Mouse (Mus musculus): ENCODE results near the gene Creg2. TPM values are rescaled to one million over a fixed set of nuclear protein-coding genes. Genes with fewer than 3 reads are reported as not detected.

Creg2 gene
- polyA plus RNA-seq, 1 experiment from 2014 or later, result 0.47 TPM

DNA sequence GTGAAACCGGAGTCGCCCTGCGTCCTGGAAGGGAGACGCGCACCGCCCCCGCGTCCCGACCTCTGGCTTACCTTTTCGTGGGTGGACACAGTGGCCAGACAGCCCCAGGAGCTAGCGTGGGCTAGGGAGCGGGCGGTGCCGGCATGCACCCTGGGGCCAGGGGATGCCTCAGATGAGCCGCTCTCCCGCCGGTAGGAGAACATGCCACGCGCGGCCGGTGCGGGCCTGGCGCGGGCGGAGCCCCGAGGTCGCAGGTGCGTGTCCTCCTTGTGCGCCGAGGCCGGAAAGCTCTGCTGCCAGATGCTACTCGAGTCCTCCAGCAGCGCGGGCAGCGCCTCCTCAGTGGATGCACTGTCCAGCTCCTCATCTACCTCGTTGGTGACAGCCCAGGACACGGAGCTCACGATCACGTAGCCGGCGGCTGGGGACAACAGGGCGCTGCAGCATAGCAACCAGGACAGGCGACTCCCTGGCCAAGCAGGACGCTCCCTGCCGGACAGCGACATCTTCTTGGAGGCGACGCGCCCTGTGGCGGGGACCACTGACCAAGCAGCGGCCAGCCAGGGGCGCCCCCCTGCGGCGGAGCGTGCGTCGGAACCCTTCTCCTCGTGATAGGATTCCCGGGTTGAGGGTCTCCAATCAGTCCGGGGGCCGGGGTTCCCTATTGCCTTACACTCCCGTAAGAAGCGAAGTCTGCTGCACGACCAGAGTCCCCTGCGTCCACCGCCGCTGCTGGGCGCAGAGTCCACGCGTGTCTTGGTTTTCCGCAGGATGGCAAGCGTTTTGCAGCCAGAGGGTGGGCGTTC lies 636 bp downstream of the Creg2 start:
- Histone ChIP-seq H3K27ac (replicated peaks) (no peak overlapping the region), H3K4me3 (replicated peaks) (peak overlapping the region; percentile 49), H3K4me2 (replicated peaks) (peak overlapping the region; percentile 98), H3K27me3 (peaks cover 22% of the 10 kb centered on the region), H3K9ac (no peak overlapping the region), H3K9me3 (replicated peaks) (no peaks in the 10 kb centered on the region), H3K36me3 (no peaks in the 10 kb centered on the region), H3K4me1 (peaks cover 13% of the 10 kb centered on the region)
- WGBS, result 1% methylated on average over 73 of the region's 73 CpGs
- ATAC-seq (ENCODE audit: insufficient number of reproducible peaks, low FRiP score, low TSS enrichment, low read depth), result peak; percentile 70

DNA sequence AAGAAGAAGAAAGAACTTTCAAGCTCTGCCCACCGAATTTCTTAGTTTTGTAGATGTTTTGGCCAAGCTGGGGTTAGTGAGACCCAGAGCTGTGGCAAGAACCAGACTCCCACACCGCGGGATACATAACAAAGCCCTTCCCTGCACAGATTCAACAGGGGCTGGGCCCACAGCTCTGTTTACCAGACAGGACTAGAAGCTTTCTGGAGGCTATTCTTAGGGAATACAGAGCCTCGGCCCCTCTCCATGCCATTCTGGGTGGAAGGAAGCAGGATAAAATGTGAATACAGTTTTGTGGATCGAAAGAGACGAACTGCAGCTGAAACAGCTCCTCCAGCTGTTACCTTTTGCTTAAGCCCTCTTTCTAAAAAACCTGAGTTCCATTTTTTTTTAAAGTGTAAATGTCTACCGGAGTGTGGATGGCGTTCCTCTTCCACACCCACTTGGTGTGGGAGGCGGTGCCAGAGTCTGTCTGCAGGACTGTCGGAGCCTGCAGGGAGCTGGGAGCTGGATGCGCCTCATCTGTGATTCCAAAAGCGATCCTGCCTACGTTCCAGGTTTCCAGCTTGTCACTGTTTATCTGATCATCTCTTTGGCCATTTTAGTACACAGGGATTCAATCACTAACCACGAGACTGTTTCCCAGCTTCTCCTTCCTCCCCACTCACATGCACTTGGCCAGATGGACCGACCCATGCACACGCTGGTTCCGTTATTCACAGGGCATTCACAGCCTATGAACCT lies 1.4 kb downstream of the Creg2 start:
- WGBS, result 18% methylated on average over 17 of the region's 17 CpGs
- Histone ChIP-seq H3K9me3 (replicated peaks) (no peaks in the 10 kb centered on the region), H3K36me3 (no peaks in the 10 kb centered on the region), H3K27me3 (peaks cover 22% of the 10 kb centered on the region), H3K4me2 (replicated peaks) (peak overlapping the region; percentile 98), H3K4me1 (peaks cover 13% of the 10 kb centered on the region), H3K27ac (replicated peaks) (no peak overlapping the region), H3K9ac (no peak overlapping the region), H3K4me3 (replicated peaks) (peak overlapping the region; percentile 49)
- no peak for ATAC-seq (ENCODE audit: insufficient number of reproducible peaks, low FRiP score, low TSS enrichment, low read depth)

DNA sequence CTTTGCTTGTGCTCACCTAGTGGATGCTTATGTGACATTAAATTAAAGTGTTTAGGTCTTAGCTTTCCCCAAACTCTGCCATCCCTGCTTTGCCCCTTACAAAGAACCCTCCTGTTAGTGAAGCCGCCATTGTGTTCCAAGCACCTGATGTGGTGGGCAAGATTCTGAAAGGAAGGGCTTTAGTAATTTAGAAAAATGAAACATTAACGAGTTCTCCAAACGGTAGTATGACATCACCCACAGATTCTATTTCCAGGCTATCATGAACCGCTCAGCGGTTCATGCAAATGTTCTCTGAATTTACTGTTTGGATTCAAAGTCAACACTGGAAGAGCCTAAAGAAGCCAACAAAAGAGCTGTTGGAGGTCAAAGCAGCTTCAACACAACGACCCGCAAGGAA lies 2.7 kb downstream of the Creg2 start:
- ATAC-seq (ENCODE audit: insufficient number of reproducible peaks, low FRiP score, low TSS enrichment, low read depth), result no peak
- Histone ChIP-seq H3K4me2 (replicated peaks) (no peak overlapping the region), H3K4me3 (replicated peaks) (no peak overlapping the region), H3K9ac (no peak overlapping the region), H3K27me3 (peaks cover 22% of the 10 kb centered on the region), H3K9me3 (replicated peaks) (no peaks in the 10 kb centered on the region), H3K4me1 (peaks cover 13% of the 10 kb centered on the region), H3K27ac (replicated peaks) (no peak overlapping the region), H3K36me3 (no peaks in the 10 kb centered on the region)
- 84% methylated on average over 7 of the region's 7 CpGs for WGBS

DNA sequence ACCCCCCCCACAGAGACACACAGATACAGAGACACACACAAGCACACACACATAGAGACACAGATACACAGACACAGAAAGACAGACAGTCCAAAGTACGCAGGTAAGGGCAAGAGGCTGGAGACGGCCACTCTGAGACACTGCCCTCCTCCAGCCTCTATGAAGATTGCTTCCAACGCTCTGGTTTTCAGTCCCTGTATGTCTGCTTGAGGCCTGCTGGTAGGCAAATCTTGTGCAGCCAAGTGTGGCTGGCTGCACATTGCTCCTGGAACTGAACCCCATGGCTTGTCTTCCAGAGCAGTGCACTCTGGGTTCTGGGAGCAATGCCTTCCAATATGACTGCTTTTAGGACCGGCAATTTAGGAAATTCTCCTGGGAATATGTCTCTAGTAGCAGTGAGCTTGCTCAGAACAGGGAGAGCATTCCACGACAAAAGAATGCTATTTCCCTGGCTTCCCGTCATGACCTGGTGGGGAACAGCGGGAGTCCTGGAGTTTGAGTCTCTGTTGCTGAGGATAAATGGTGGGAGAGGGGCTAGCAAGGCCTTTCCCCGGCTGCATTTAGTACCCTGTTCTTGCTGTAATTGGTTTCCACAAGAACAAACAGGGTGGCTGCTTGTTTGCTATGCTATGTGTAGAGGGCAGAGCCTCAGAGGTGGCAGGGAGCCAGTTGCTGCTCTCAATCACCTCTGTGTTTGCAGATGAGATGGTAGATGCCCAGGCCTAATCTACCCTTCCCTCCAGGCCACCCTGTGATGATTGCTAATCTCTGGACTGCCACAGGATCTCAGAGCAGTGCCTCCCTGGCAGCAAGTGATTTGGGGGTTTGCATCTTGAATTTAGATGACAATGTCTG lies 5.1 kb downstream of the Creg2 start:
- no peak overlapping the region for H3K4me3 ChIP-seq (replicated peaks)
- H3K27me3 ChIP-seq, result peaks cover 14% of the 10 kb centered on the region
- no peak overlapping the region for H3K9ac ChIP-seq
- H3K36me3 ChIP-seq, result no peaks in the 10 kb centered on the region
- 0 out of 2 replicates have a peak, but pooled peaks cover 4% of the 10 kb centered on the region for H3K9me3 ChIP-seq (replicated peaks)
- no peak overlapping the region for H3K27ac ChIP-seq (replicated peaks)
- no peak for ATAC-seq (ENCODE audit: insufficient number of reproducible peaks, low FRiP score, low TSS enrichment, low read depth)
- 46% methylated on average over 8 of the region's 8 CpGs for WGBS
- no peak overlapping the region for H3K4me2 ChIP-seq (replicated peaks)
- H3K4me1 ChIP-seq, result peaks cover 12% of the 10 kb centered on the region

DNA sequence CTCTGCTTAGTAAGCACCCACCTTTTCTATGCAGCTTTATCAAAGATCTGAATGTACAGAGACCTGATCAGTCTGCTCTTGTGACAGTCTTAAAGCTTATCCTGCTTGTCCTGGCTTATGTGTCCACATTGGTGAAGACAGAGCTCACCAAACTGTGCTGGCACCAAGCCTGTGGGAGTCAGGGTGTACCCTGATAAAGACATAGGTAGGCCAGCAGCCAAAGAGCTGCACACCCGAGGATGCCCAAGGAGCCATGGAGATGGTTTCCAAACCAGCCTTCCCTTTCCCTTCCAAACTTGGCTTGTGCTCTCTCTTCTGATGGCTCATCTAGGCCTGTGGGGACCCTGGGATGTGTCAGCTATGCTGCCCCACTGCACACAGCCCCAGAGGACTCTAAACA lies 6.9 kb downstream of the Creg2 start:
- H3K4me2 ChIP-seq (replicated peaks), result no peak overlapping the region
- no peak overlapping the region for H3K4me3 ChIP-seq (replicated peaks)
- H3K27ac ChIP-seq (replicated peaks), result no peak overlapping the region
- H3K9ac ChIP-seq, result no peak overlapping the region
- 0 out of 2 replicates have a peak, but pooled peaks cover 5% of the 10 kb centered on the region for H3K27me3 ChIP-seq
- ATAC-seq (ENCODE audit: insufficient number of reproducible peaks, low FRiP score, low TSS enrichment, low read depth), result no peak
- H3K9me3 ChIP-seq (replicated peaks), result 0 out of 2 replicates have a peak, but pooled peaks cover 4% of the 10 kb centered on the region
- WGBS, result 67% methylated on average over 1 of the region's 1 CpGs
- no peaks in the 10 kb centered on the region for H3K36me3 ChIP-seq
- no peaks in the 10 kb centered on the region for H3K4me1 ChIP-seq

DNA sequence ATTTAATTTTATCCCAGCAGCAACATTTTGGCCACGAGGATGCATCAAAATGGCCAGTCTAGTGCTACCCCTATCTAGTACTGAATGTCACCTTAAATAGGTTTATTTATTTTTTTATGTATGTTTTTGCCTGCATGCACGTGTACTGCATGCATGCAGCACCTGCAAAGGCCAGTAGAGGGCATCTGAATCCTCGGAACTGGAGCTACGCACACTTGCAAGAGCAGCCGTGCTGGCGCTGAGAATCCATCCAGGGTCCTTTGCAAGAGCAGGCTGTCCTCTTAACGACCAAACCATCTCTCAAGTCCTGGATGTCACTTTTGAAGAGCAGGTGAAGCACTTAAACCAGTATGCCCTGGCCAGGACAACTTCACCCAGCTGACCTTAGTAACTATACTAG lies 9.6 kb downstream of the Creg2 start:
- Histone ChIP-seq H3K27me3 (no peaks in the 10 kb centered on the region), H3K4me3 (replicated peaks) (no peak overlapping the region), H3K4me2 (replicated peaks) (no peak overlapping the region), H3K36me3 (no peaks in the 10 kb centered on the region), H3K9me3 (replicated peaks) (0 out of 2 replicates have a peak, but pooled peaks cover 4% of the 10 kb centered on the region), H3K9ac (no peak overlapping the region), H3K27ac (replicated peaks) (no peak overlapping the region), H3K4me1 (peaks cover 3% of the 10 kb centered on the region; the same call in 1 of the 2 replicates)
- WGBS, result 89% methylated on average over 7 of the region's 7 CpGs
- no peak for ATAC-seq (ENCODE audit: insufficient number of reproducible peaks, low FRiP score, low TSS enrichment, low read depth)

DNA sequence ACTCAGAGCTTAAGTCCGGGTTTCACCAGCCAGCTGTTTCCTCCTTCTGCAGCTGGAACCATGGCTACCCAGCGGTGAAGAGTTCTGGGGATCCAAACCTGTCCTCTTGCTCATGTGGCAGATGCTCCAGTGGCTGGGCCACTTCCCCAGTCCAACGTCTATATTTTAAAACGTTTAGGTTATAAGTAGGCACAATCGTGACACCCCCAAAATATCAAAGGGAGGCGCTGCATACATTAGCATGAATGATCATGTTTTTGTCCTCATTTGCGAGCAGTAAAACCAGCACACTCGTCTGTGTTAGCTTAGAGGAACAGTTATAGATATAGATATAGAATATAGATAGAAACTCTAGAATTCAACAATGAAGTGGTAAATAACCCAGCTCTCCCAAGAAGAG lies 14.1 kb downstream of the Creg2 start:
- no peaks in the 10 kb centered on the region for H3K27me3 ChIP-seq
- WGBS, result 50% methylated on average over 8 of the region's 8 CpGs
- H3K36me3 ChIP-seq, result no peaks in the 10 kb centered on the region
- H3K4me3 ChIP-seq (replicated peaks), result no peak overlapping the region
- no peak overlapping the region for H3K4me2 ChIP-seq (replicated peaks)
- no peak overlapping the region for H3K27ac ChIP-seq (replicated peaks)
- 0 out of 2 replicates have a peak, but pooled peaks cover 4% of the 10 kb centered on the region for H3K9me3 ChIP-seq (replicated peaks)
- no peak overlapping the region for H3K9ac ChIP-seq
- H3K4me1 ChIP-seq, result peaks cover 9% of the 10 kb centered on the region
- ATAC-seq (ENCODE audit: insufficient number of reproducible peaks, low FRiP score, low TSS enrichment, low read depth), result no peak

DNA sequence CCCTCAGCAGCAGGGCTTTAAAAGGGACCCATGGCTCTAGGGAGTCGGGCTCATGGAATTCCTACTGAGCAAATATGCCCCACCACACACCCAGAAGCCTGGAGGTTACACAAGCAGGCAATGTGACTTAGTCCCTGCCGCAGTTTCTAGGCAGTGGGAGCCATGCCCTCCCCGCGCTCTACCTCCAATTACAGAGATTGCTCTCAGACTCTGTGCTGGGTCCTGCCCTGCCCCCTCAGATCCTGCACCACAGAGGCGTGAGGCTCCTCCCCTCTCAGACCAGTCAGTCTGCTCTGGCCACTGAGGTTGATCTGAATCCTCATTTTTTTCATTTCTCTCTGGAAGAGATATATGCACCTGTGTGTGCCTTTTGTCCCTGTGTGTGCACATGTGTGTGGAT lies 14.6 kb downstream of the Creg2 start:
- no peak for ATAC-seq (ENCODE audit: insufficient number of reproducible peaks, low FRiP score, low TSS enrichment, low read depth)
- Histone ChIP-seq H3K36me3 (no peaks in the 10 kb centered on the region), H3K27ac (replicated peaks) (no peak overlapping the region), H3K27me3 (no peaks in the 10 kb centered on the region), H3K4me2 (replicated peaks) (no peak overlapping the region), H3K9me3 (replicated peaks) (0 out of 2 replicates have a peak, but pooled peaks cover 2% of the 10 kb centered on the region), H3K9ac (no peak overlapping the region), H3K4me1 (peaks cover 9% of the 10 kb centered on the region), H3K4me3 (replicated peaks) (no peak overlapping the region)
- WGBS, result 6% methylated on average over 5 of the region's 5 CpGs

DNA sequence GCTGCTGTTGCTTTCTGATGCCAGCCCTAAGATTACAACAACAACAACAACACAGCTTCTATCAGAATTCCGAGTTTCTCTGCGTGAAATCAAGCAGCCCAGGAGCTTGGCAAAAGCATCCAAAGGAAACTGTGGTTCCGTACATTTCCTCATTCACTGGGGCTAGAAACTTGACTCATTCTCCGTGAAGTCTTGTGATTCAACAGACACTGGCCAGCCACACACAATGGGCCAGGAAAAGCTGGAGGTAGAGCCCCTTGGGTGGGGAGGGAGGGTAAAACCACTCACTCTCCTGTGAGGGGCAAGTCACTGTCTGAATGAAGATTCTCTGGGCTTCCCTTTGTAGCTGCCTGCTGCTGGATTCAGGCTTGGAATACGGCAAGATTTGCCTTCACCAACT lies 15.1 kb downstream of the Creg2 start:
- 30% methylated on average over 5 of the region's 5 CpGs for WGBS
- H3K27ac ChIP-seq (replicated peaks), result no peak overlapping the region

DNA sequence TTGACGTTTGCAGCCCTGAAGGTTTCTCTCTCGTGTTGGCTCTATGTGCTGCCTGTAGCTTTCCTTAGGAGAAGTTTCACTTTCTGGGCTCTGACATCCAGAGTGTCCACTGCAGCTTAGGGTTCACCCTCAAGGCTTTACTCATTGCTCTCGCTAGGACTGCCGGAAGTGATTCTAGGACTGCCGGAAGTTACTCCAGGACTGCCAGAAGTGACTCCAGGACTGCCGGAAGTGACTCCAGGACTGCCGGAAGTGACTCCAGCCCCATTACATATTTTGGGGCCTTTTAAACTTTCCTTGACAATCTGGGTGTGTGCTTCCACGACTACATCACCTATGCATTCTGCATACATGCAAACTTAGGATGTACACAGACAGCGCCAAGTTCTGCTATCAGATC lies 22.7 kb downstream of the Creg2 start:
- no peak overlapping the region for H3K4me3 ChIP-seq (replicated peaks)
- WGBS, result 79% methylated on average over 9 of the region's 9 CpGs
- no peaks in the 10 kb centered on the region for H3K27me3 ChIP-seq
- H3K4me2 ChIP-seq (replicated peaks), result no peak overlapping the region
- no peak overlapping the region for H3K27ac ChIP-seq (replicated peaks)
- ATAC-seq (ENCODE audit: insufficient number of reproducible peaks, low FRiP score, low TSS enrichment, low read depth), result no peak
- H3K9ac ChIP-seq, result no peak overlapping the region
- no peaks in the 10 kb centered on the region for H3K9me3 ChIP-seq (replicated peaks)
- H3K4me1 ChIP-seq, result no peaks in the 10 kb centered on the region
- no peaks in the 10 kb centered on the region for H3K36me3 ChIP-seq

More for the DNA sequence above, 15.1 kb downstream of the Creg2 start:
- H3K27me3 ChIP-seq, result no peaks in the 10 kb centered on the region
- no peak overlapping the region for H3K9ac ChIP-seq
- ATAC-seq (ENCODE audit: insufficient number of reproducible peaks, low FRiP score, low TSS enrichment, low read depth), result no peak
- H3K4me3 ChIP-seq (replicated peaks), result no peak overlapping the region
- H3K4me1 ChIP-seq, result peaks cover 9% of the 10 kb centered on the region
- H3K4me2 ChIP-seq (replicated peaks), result no peak overlapping the region
- H3K9me3 ChIP-seq (replicated peaks), result no peaks in the 10 kb centered on the region
- no peaks in the 10 kb centered on the region for H3K36me3 ChIP-seq

DNA sequence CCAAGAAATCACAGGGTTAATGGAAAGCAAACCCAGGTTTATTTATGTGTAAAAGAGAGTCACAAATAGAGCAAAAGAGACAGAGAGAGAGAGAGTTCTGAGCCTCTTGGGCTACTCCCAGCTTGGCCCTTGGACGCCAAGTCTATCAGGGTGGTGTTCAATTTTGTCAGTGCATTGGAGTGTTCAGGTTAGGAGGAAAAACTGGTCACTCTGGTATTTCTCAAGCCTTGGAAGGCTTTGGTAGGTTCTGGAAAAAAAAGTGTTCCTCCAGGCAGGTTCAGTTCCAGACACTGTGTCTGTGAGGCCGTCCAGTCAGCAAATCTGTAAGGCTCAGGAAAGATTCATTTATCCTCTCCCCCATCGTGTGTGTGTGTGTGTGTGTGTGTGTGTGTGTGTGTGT lies 25.8 kb downstream of the Creg2 start:
- H3K27me3 ChIP-seq, result no peaks in the 10 kb centered on the region
- WGBS, result 50% methylated on average over 3 of the region's 3 CpGs
- H3K4me1 ChIP-seq, result no peaks in the 10 kb centered on the region
- no peak overlapping the region for H3K27ac ChIP-seq (replicated peaks)
- no peak for ATAC-seq (ENCODE audit: insufficient number of reproducible peaks, low FRiP score, low TSS enrichment, low read depth)
- no peak overlapping the region for H3K4me3 ChIP-seq (replicated peaks)
- no peaks in the 10 kb centered on the region for H3K9me3 ChIP-seq (replicated peaks)
- no peaks in the 10 kb centered on the region for H3K36me3 ChIP-seq
- no peak overlapping the region for H3K4me2 ChIP-seq (replicated peaks)
- H3K9ac ChIP-seq, result no peak overlapping the region
